Mouse (Mus musculus) thymus, postnatal 0 days (tissue): ENCODE data around the gene Slc12a8. TPM values are rescaled to one million over a fixed set of nuclear protein-coding genes. Genes with fewer than 3 reads are reported as not detected.

Experiments
- DNase-seq: peaks from one replicate; pipeline ENCODE4 v3.0.0-alpha.2; 2015; ENCODE audit warnings: low spot score
- polyA plus RNA-seq: library from polyadenylated mRNA; unstranded; fragments of >200 nt; fragmentation: Nextera tagmentation; extraction: Ambion mirVana; gene quantifications from 2 replicates; pipeline ENCODE4 v1.2.1, GENCODE M21; 2015

Slc12a8 gene
- polyA plus RNA-seq, 1 experiment from 2014 or later, result 0.48 TPM

DNA sequence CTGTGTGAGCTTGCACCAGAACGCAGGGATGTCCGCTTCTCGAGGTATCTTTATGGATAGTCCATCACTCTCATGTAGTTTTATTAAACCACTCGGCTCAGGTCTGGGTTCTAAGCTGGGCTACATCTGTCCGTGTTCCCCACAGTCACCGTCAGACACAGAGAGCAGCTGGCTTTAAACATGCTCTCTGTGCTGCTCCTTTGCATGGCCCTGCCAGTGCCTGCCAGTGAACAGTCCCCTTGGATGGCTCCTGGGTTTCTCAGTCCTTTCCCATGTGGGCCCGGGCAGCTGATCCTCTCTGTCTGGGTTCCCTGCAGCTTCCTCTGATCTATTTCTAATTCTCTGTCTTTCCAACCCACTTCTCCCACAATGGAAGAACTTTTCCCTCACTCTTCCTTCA is 93.3 kb downstream of the Slc12a8 start:
- DNase-seq, result no peak

DNA sequence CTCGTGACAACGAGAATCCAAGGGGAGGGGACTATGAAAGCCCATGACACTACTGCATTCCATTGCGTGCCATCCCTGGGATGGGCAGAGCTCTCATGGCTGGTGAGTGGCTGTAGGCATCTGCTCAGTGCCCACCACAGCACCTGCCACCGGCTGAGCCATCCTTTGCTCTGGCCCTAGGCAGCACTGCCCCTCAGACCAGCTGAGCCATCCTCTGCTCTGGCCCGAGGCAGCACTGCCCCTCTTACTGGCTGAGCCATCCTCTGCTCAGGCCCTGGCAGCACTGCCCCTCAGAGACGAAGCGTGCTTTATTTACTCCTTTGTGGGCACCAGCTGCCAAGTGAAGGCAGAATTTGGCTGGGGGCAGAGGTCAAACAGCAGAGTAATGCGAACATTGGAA is 94.2 kb downstream of the Slc12a8 start:
- DNase-seq, result no peak

DNA sequence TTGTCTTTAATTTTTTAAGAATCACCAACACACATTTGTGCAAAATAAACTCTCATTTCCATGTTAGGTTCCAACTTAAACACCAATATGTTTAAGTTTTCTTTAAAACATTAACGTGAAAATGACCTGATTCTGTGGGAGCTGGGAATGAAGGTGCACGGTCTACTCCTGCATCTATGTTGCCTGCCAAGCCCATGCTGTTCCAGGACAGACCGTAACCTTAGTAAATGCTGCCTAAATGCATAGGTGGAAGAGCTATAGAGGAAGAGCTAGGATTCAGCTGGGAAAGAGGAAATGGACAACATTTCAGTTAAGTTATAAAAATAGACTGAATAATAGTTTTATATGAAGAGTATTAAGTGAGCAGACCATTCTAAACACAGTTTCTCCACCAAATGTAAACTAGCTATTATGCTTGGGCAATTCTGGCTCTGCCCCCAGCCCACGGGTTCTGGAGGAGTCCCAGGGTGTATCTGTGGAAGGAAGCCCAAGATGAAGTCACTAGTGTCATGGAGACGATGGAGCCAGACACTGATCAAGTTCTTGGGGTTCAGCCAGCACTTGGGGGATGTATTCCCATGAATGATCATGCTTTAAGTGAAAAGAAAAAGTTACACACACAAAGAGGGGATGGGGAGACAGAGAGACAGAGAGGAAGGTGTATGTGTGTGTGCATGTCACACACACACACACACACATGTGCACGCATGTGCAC is 95.1 kb downstream of the Slc12a8 start:
- no peak for DNase-seq

GRCm38 (mm10) chr16:33615986-33616385 is 98.9 kb downstream of the Slc12a8 start:
- no peak for DNase-seq

DNA sequence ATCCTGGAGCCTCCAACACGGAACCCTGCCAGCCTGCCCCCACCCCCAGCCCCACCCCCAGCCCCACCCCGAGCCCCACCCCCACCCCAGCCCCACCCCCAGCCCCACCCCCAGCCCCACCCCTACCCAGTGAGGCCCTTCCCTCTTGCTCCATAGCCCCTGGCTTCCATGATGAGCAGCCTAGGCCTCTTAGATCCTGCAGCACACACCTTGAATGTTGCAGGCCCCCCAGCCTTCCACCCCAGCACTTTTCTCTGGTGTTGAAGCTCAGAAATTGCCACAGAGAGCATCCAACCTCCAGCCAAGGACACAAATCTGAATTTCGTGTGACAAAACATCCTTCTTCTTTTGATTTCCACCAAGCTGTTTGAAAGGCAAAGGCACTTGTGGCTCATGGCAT is 104.7 kb downstream of the Slc12a8 start:
- DNase-seq, result no peak

DNA sequence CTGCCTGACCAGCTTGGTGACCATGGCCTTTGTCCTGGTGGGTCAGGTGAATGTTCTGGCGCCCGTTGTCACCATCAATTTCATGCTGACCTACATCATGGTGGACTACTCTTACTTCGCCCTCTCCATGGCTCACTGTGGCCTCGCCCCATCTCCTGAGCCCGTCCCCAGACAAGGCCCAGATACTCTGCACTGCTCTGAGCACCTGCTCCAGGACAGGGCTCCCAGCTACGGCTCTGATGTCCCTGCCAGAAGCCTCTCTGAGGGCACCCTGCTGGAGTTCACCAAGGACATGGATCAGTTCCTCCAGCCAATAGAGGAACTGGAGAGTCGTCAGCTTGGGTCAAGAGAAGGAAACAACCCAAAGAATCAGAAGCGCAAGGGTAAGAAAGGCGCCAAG is 107.5 kb downstream of the Slc12a8 start:
- DNase-seq, result no peak

GRCm38 (mm10) chr16:33629539-33629938 is 112.4 kb downstream of the Slc12a8 start:
- no peak for DNase-seq

GRCm38 (mm10) chr16:33635836-33636595 is 118.9 kb downstream of the Slc12a8 start:
- no peak for DNase-seq

- no peak for DNase-seq
Measured at GRCm38 (mm10) chr16:33641779-33642178, 124.7 kb downstream of the Slc12a8 start.

- no peak for DNase-seq
Measured at GRCm38 (mm10) chr16:33653116-33653515, 136.0 kb downstream of the Slc12a8 start.

DNA sequence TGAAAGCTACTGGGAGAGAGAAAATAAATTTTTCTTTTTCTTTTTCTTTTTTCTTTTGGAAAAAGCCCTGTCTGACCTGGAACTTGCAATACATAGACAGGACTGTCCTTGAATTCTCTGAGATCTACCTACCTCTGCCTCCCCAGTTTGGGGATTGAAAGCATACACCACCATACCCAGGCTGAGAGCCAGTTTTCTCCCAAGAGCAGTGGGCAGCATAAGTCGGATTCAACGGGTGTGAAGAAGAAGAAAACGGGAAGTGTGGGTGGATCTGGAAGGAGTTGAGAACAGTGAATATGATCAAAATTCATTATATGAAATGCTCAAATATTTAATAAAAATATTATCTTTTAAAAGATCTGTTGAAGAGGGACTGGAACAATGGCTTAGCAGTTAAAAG is 138.3 kb downstream of the Slc12a8 start:
- DNase-seq, result no peak

- DNase-seq, result no peak
Measured at GRCm38 (mm10) chr16:33657191-33657590, 140.1 kb downstream of the Slc12a8 start.

DNA sequence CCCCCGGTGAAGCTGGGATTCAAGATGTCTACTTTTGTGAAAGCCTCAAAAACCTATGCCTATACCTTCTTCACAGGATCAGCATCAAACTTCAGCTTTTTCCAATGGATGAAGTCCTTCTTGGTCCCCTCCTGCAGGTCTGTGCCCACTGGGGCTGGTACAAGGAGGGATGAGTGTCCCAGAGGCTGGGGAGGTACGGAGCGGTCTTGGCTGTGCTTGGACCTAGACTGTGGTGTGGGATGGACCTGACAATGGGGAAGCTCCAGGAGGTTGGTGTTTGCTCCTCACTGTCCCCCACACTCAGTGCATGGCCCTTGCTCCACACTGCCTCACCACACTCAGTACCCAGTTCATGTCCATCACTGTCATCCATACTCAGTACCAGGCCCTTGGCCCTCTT is 141.0 kb downstream of the Slc12a8 start:
- DNase-seq, result no peak

DNA sequence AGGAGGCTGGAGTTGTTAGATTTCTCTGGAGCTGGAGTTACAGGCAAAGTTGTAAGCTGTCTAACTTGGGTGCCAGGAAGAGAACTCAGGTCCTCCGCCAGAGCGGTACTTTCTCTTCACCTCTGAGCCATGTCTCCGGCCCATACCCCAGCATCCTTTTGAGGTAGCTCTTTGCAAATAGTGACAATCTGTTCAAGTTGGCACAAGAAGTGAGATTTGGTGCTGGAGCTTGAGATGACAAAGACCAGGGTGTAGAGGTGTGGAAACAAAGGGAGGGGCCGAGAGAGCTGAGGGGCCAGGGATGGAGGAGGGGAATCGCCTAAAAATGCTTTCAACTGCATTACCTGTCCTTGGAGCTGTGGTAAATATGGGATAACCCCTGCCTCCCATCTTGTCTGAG is 142.4 kb downstream of the Slc12a8 start:
- DNase-seq, result no peak

GRCm38 (mm10) chr16:33660125-33660524 is 143.0 kb downstream of the Slc12a8 start:
- no peak for DNase-seq

- no peak for DNase-seq
Measured at GRCm38 (mm10) chr16:33662841-33663240, 145.7 kb downstream of the Slc12a8 start.

GRCm38 (mm10) chr16:33666226-33666625 is 149.1 kb downstream of the Slc12a8 start:
- no peak for DNase-seq

DNA sequence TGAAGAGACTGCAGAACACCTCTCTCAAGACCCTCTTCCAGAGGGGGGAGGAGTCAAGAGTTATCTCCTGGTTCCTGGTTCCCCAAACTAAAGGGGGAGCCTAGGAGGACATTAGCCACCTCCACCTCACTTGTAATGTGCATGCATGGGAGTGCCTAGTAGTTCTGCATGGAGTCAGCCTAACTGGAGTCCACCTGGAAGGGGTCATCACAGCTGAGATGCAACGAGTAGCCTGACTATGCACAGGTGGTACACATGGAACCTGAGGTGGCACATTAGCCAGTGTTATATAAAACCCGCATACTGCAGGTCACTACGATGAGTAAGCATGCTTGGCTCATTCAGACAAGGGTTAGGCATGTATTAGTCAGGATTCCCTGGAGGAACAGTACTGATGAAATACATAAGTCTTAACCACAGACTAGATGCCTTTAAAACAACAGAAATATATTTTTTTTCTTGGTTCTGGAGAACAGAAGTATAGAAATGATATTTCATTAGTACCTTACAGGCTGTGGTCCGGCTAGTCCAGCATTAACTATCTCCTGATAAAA is 149.9 kb downstream of the Slc12a8 start:
- DNase-seq, result no peak

- no peak for DNase-seq
Measured at GRCm38 (mm10) chr16:33668448-33668847, 151.3 kb downstream of the Slc12a8 start.

GRCm38 (mm10) chr16:33669072-33669471 is 151.9 kb downstream of the Slc12a8 start:
- DNase-seq, result no peak

- DNase-seq, result no peak
Measured at GRCm38 (mm10) chr16:33670340-33670739, 153.2 kb downstream of the Slc12a8 start.

GRCm38 (mm10) chr16:33670933-33671332 is 153.8 kb downstream of the Slc12a8 start:
- DNase-seq, result no peak

- DNase-seq, result no peak
Measured at GRCm38 (mm10) chr16:33672188-33672587, 155.1 kb downstream of the Slc12a8 start.
